Mouse (Mus musculus): ENCODE results near the gene Pam. TPM values are rescaled to one million over a fixed set of nuclear protein-coding genes. Genes with fewer than 3 reads are reported as not detected.
"Not testable (repeated sequence)": the region's sequence is repeated elsewhere in the genome, so short reads cannot be mapped to it uniquely, and the experiment has no call there.

The Pam gene
- total RNA-seq, 2 experiments from 2014 or later, result 10.4 to 22.6 TPM

- no peak for ATAC-seq (replicated peaks; ENCODE audit: low FRiP score, poor library complexity, severe bottlenecking)
Observed at GRCm38 (mm10) chr1:97787674-97788073, 307.8 kb downstream of the Pam start.

- ATAC-seq (replicated peaks; ENCODE audit: low FRiP score, poor library complexity, severe bottlenecking), result peak; percentile 87
Observed at GRCm38 (mm10) chr1:97785685-97786393, 309.6 kb downstream of the Pam start.

DNA sequence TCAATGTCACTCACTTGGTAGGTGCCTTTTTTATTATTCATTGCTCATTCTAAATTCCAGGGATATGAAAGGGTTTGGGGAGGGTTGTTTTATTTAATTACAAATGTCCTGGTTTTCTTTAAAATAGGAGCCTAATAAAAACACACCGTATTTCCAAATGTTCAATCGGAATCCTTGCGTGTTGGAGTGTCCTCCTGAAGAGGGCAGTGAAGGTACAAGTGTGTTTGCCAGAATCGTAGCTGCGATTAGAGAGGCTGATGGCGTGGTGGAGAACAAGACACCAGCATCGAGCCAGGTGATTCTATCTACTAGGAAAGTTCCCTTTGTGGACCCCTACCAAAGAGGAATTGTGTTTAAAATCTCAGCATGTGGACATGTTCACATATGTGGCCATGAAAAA, 310.5 kb downstream of the Pam start:
- ATAC-seq (replicated peaks; ENCODE audit: low FRiP score, poor library complexity, severe bottlenecking), result no peak

DNA sequence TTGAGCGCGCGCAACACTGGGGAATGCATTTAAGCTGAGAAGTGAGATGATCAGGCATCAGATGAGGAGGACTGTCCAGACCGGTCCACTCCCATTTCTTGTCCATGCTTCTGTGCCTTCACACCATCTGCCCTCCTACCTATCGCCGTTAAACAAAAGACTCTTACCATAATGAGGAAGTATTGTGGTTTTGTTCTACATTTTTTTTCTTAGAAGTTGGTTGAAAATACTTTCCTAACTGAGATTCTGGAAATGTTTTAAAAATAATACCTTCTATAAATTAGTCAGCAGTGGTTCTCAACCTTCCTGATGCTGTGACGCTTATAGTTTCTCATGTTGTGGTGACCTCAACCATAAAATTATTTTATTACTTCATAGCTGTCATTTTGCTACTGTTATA, 313.8 kb downstream of the Pam start:
- no peak for ATAC-seq (replicated peaks; ENCODE audit: low FRiP score, poor library complexity, severe bottlenecking)

DNA sequence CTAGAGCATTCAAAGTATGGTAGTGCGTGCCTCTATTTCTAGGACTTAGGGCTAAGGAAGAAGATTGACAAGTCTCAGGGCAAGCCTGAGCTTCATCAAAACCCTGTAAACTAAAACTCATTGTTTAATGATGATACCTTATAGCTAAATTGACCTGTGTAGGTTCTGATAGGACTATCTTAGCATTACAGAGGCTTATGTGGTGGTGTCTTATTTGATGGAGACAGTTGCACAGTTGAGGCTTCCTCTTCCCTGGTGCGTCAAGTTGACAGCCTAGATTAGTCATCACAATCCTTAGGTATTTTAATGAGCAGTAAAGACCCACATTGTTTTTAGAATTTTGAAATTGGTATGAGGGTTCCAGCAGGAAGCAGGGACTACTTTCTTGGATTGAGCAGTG, 321.5 kb downstream of the Pam start:
- ATAC-seq (replicated peaks; ENCODE audit: low FRiP score, poor library complexity, severe bottlenecking), result no peak

GRCm38 (mm10) chr1:97773362-97773761, 322.1 kb downstream of the Pam start:
- no peak for ATAC-seq (replicated peaks; ENCODE audit: low FRiP score, poor library complexity, severe bottlenecking)

DNA sequence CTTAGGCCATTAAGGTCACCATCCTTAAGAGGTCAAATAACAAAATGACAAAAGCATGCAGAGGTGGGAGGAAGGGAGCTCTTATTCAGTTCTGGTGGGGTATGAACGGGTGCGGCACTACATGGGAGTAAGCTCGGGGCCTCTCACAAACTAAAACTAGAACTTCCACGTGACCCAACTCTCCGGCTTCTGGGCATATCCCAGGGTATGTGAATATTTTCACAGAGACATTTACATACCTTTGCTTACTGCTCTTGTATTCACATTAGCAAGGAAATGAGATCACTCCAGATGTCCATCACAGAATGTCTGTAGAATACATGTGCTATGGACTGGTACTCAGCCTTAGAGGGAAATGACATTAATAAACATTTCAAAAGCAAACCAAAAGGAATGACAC, 323.7 kb downstream of the Pam start:
- no peak for ATAC-seq (replicated peaks; ENCODE audit: low FRiP score, poor library complexity, severe bottlenecking)

- no peak for ATAC-seq (replicated peaks; ENCODE audit: low FRiP score, poor library complexity, severe bottlenecking)
Observed at GRCm38 (mm10) chr1:97771118-97771517, 324.3 kb downstream of the Pam start.

DNA sequence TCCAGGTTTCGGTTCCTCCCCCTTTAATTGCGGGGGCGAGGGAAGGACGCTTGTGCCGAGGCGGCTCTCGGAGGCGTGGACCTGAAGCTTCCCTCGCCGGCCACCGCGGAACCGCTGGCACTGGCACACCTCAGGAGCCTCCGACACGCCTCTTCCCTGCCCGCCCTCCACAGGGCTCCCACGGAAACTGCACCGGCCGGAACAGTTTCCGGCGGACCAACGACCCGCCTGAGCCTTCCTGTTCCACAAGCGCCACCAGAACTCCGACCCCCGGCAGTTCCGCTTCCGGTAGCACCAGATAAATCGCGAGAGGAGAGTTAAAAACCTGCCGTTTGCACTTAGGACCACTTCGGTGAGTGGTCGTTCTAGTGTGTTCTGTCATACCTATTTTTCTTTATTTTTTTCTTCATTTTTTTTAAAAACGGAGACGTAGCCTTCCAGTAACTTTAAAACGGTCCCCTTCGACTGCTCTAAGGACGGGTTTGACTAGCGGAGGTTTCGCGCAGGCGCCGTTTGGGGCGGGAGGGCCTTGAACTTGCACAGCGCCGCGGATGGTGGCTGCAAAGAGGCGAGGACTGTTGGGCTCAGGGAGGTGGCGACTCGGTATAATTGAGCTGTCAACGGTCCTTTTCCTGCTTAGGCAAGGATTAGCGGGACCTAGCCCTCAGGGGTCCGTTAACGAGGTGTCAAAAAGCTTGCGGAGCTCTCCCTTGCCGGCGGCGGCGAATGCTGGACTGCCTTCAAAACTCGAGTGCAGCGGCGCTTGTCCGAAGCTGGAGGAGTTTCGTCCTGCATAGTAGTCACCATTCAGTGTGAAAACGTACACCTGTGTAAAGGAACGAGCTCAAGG, 325.3 kb downstream of the Pam start, which contains the start of the genes Gin1 and Ppip5k2:
Gene Gin1 (plus strand): TSS at position 269 of the 850 bp plus-strand sequence.
Gene Ppip5k2 (minus strand): TSS at position 508 of the 850 bp plus-strand sequence.
- ATAC-seq (replicated peaks; ENCODE audit: low FRiP score, poor library complexity, severe bottlenecking), result peak; percentile 95

GRCm38 (mm10) chr1:97769294-97769903, 326.0 kb downstream of the Pam start:
- ATAC-seq (replicated peaks; ENCODE audit: low FRiP score, poor library complexity, severe bottlenecking), result peak; percentile 41; the same call in 1 of the 2 replicates

GRCm38 (mm10) chr1:97768906-97769293, 326.5 kb downstream of the Pam start:
- no peak for ATAC-seq (replicated peaks; ENCODE audit: low FRiP score, poor library complexity, severe bottlenecking)

DNA sequence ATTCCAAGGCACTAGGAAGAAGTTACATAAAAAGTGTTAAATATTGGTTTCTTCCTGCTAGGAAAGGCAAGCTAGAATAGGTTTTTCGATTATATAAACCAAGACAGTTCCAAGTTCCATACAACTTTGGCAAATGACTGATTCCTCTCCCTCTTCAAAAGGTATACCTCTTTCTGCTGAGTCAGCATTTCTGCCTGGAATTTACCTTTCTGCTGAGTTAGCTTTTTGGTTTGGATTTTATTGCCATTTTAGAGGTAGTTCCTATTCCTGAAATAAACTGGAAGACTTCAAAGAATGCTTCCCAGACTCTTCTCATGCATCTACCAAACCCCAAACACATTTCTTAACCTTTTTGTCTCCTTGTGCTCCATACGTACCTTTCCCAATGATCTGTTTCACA, 327.4 kb downstream of the Pam start:
- ATAC-seq (replicated peaks; ENCODE audit: low FRiP score, poor library complexity, severe bottlenecking), result no peak

DNA sequence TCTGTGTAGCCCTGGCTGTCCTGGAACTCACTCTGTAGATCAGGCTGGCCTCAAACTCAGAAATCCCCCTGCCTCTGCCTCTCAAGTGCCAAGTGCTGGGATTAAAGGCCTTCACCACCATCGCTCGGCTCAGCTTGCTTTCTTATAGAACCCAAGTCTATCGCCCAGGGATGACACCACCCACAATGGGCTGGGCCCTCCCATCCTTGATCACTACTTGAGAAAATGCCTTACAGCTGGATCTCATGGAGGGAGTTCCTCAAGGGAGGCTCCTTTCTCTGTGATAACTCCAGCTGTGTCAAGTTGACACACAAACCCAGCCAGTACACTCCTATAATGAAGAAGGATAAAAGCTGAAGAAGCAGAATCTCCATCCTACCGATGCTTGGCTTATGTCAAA, 329.7 kb downstream of the Pam start:
- not testable (repeated sequence) for ATAC-seq (replicated peaks; ENCODE audit: low FRiP score, poor library complexity, severe bottlenecking)

DNA sequence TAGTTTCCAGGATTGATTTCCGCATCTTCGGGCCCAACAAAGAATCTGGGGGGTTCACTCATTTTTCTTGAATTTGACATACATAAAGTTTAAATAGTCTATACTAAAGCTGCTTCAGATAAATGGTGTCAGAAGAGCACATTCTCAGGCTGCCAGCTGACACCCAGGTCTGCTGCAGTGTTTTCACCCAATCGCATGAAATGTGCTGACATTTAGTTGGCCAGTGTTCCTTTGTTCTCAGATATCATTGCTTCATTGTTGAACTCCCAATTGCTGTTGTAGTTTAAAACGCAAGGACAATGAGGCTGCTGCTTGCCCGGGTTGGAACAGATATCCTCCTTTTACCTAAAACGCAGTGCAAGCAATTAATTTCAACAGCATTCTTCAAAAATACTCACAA, 334.0 kb downstream of the Pam start:
- no peak for ATAC-seq (replicated peaks; ENCODE audit: low FRiP score, poor library complexity, severe bottlenecking)

DNA sequence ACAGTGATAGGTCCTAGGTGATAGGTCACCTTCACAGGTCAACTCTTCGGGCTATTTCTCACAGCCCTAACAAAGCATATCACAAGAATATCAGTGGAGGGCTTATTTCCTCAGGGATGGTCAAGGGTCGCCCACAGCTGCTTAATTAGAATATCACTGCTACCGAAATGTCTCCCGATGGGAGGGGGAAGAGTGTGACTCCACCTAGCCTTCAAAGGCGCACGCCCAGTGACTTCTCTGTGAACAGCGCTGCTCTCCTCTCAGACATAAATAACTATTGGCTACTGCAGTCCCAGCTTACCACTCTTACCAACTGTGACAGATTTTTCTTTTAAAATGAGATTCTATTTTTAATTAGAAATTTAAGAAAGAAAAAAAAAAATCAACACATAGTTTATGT, 334.8 kb downstream of the Pam start:
- no peak for ATAC-seq (replicated peaks; ENCODE audit: low FRiP score, poor library complexity, severe bottlenecking)

DNA sequence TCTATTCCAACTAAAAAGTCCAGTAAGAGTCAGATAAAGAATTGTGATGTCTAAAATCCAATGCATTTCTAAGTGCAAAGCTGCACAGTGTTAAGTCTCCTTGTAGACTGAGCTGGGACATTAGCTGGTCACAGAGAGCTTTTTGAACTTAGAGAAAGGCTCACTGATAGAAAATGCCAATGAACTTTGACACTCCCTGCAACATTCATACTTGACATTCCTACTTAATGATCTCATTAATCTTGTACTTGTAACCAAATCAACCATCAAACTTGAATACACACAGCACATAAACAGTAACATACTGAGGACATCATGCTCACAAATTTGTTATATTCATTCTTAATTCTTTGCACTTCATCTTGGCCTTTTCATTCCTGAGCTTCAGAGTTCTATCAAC, 335.6 kb downstream of the Pam start:
- ATAC-seq (replicated peaks; ENCODE audit: low FRiP score, poor library complexity, severe bottlenecking), result no peak

DNA sequence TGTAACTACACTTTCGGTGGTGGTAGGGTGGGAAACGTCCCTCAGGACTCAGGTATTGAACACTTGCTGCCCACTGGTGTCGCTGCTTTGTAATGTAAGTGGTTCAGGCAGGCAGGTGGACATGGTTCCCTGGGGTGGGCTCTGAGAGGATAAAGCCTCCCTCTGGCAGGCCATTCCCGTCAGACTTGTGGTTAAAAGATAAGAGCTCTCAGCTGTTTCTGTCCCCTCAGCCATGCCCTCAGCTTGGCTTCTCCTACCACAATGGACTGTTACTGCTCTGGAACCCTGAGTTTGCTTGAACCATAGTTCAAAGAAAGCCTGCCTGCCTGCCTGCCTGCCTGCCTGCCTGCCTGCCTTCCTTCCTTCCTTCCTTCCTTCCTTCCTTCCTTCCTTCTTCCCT, 341.1 kb downstream of the Pam start:
- no peak for ATAC-seq (replicated peaks; ENCODE audit: low FRiP score, poor library complexity, severe bottlenecking)

DNA sequence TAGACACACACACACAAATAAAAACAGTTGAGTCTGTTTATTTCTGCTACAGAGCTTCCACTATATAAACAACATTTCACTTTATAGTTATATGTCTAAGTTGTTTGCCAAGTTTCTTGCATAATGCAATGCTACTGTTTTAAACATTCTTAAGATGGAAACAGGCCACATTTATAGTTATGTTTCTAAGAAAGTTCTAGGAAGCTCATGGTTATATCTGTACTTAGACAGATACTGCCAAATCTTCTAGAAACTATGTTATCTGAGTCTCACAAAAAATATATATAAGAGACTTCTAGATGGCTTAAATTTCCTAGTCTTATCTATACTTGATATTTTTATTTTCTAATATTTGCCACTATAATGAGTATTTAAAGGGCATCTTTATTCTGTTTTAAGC, 342.2 kb downstream of the Pam start:
- no peak for ATAC-seq (replicated peaks; ENCODE audit: low FRiP score, poor library complexity, severe bottlenecking)

- ATAC-seq (replicated peaks; ENCODE audit: low FRiP score, poor library complexity, severe bottlenecking), result no peak
Observed at GRCm38 (mm10) chr1:97748163-97748562, 347.3 kb downstream of the Pam start.

DNA sequence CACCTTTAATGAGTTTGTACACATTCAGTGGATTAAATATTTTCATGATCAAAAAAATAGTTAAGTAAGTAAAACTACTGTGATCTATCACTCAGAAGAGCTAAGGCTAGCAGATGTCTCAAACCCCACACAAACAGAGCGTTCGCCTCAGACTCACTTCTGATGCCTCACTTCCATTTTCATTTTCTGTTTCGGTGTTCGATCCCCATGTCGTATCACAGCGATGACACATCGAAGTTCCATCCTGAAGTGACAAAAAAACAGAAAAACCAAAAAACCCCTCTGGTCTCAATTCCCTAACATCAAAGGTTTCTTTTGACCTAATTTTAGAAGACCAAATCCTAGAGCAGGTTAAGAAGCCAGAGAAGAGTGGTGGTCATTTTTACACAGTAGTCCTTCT, 349.2 kb downstream of the Pam start:
- no peak for ATAC-seq (replicated peaks; ENCODE audit: low FRiP score, poor library complexity, severe bottlenecking)

DNA sequence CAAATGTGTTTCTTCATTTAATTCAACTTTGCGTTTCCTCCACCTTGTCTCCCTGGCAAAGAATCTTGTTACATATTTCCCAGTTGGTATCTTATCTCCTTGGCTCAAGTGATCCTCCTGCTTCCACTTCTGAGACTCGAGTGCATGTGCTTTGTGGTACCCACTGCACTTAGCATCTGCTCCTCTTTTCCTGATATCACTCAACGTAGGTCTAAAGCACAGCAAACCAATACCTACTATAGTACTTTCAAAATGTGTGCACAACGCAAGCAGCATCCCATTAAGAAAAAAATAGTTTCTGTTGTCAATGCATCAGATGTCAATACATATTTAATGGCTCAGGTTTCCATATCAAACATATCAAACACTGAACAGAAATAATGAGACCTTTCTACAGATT, 349.7 kb downstream of the Pam start:
- no peak for ATAC-seq (replicated peaks; ENCODE audit: low FRiP score, poor library complexity, severe bottlenecking)
